Mouse (Mus musculus) adipocyte (in vitro differentiated cells): ENCODE data around the gene Mlst8.
"Not testable (repeated sequence)": the region's sequence is repeated elsewhere in the genome, so short reads cannot be mapped to it uniquely, and the experiment has no call there.

Experiments used
- DNase-seq: peaks from one replicate; pipeline ENCODE4 v3.0.0-alpha.2; 2016; ENCODE audit warnings: low spot score

The Mlst8 gene

GRCm38 (mm10) chr17:24425905-24426304 is 53.0 kb downstream of the Mlst8 start:
- no peak for DNase-seq

DNA sequence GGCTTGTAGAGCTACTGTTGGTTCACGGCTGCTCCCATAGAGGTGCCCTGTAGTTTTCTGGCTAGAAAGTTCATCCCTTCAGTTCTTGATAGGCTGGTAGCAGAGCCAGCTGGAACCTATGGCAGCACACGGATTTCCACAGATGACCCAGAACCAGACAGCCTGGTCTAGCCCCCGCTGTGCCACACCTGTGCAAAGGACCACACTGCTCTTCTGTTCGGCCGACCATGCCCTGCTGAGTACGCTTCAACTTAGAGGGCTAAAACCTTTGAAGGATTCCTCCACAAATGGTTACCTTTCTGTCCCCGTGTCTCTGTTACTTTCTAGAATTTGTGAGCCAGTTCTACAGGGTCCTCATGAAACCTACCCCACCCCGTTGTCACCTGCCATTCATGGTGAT is 53.6 kb downstream of the Mlst8 start:
- DNase-seq = not testable (repeated sequence)

DNA sequence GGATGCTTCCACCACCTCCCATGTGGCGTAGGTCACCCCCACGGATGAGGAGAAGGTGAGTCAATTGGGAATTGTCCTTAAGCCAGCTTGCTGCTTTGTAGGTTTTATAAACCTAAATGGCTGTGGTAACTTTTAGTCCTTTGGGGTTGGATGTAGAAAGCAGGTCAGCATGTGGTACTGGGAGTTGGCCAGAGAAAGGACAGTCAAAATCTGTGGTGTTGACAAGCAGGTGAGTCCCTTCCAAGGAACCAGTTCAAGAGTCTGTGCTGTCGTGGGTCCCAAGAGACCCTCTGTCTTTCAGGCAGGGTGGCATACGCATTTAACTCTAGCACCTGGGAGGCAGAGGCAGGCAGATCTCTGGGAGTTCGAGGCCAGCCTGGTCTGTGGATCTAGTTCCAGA is 54.4 kb downstream of the Mlst8 start:
- DNase-seq = no peak
